Mouse (Mus musculus) kidney, postnatal 0 days (tissue): ENCODE data around the gene Rab13. TPM values are rescaled to one million over a fixed set of nuclear protein-coding genes. Genes with fewer than 3 reads are reported as not detected.

Experiments used
- ATAC-seq: fragments of 200-750 bp; cut with Nextera tagmentation; replicated peaks from 2 replicates; pipeline ENCODE4 v1.8.0; 2017; ENCODE audit warnings: low read depth, moderate number of reproducible peaks, moderate TSS enrichment, moderate library complexity; ENCODE audit not compliant: low FRiP score
- DNase-seq: peaks from one replicate; pipeline ENCODE4 v3.0.0-alpha.2; 2016; ENCODE audit warnings: low spot score
- H3K27ac ChIP-seq: fragments of 300-500 bp; sonication (generic); 2 replicates; pipeline ENCODE4 v1.5.1; 2014; ENCODE audit warnings: mild to moderate bottlenecking
- H3K27me3 ChIP-seq: fragments of 300-500 bp; sonication (generic); 2 replicates; pipeline ENCODE4 v1.6.1; 2014; ENCODE audit warnings: low read length, mixed read lengths; ENCODE audit not compliant: insufficient read depth
- H3K36me3 ChIP-seq: fragments of 300-500 bp; sonication (generic); 2 replicates; pipeline ENCODE4 v1.6.1; 2014; ENCODE audit warnings: low read length, mixed read lengths; ENCODE audit not compliant: insufficient read depth
- H3K4me1 ChIP-seq: fragments of 300-500 bp; sonication (generic); replicated peaks from 2 replicates; pipeline ENCODE4 v1.6.1; 2014; ENCODE audit warnings: antibody characterized with exemption, low read length, mixed read lengths; ENCODE audit not compliant: insufficient read depth
- H3K4me2 ChIP-seq: fragments of 300-500 bp; sonication (generic); 2 replicates; pipeline ENCODE4 v1.6.1; 2014; ENCODE audit warnings: mild to moderate bottlenecking, low read length, moderate library complexity, mixed read lengths
- H3K4me3 ChIP-seq: fragments of 300-500 bp; sonication (generic); replicated peaks from 2 replicates; pipeline ENCODE4 v1.5.1; 2014; ENCODE audit warnings: low read depth, low read length
- H3K9ac ChIP-seq: fragments of 300-500 bp; sonication (generic); 2 replicates; pipeline ENCODE4 v1.6.1; 2014; ENCODE audit warnings: low read depth, low read length
- H3K9me3 ChIP-seq: fragments of 300-500 bp; sonication (generic); replicated peaks from 2 replicates; pipeline ENCODE4 v1.6.1; 2016; ENCODE audit warnings: low read length, inconsistent platforms, mixed read lengths
- CTCF ChIP-seq: IDR thresholded peaks from 2 replicates; pipeline ENCODE4 v1.5.1; 2016; ENCODE audit warnings: antibody characterized with exemption, low read depth, mild to moderate bottlenecking, moderate library complexity
- WGBS: fragments of 180-500 bp; shearing (Covaris S2); extraction: QIAGEN DNeasy Blood & Tissue Kit; methylation state at CpG from one replicate; pipeline ENCODE4 v1.1.7; 2014; 5-methylcytosine and 5-hydroxymethylcytosine counted together
- polyA plus RNA-seq: library from polyadenylated mRNA; unstranded; fragments of >200 nt; fragmentation: Nextera tagmentation; extraction: Ambion mirVana; gene quantifications from 2 replicates; pipeline ENCODE4 v1.2.1, GENCODE M21; 2015

Rab13 gene
- polyA plus RNA-seq, 1 experiment from 2014 or later, result 34.0 TPM

DNA sequence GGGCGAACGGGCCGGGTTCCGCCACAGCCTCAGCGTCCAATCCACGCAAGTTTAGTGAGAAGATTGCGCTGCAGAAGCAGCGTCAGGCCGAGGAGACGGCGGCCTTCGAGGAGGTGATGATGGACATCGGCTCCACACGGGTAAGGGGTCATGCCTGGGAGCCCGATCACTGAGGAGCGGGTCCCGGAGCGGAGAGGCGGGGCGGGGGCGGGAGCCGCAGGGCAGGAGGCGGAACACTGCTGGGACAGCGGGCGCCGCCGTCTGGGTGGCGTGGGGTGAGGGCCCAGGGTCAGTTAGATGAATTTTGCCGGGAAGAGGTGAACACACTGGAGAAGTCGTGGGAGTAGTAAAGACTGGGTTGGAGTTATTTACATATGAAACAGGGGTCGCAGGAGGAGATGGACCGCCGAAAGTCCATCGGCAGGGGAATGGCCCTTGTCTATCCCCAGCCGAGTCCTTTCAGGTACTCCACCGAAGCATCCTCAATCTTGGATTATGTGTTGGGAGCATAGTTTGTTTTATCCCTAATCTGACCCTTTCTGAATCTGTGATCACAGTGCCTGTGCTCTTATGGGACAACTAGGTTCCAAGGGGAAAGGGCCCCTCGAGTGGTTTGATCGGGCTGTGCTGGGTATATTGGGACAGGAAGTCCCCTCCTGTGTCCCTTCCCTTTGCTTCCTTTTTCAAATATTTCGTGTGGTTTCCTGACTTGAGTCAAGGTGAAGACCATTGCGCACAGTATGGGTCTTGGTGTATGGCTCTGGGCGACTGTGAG lies 41.1 kb downstream of the Rab13 start:
- Histone ChIP-seq H3K4me1 (0 out of 2 replicates have a peak, but pooled peaks cover 6% of the 10 kb centered on the region), H3K9me3 (no peaks in the 10 kb centered on the region), H3K4me3 (peak overlapping the region; percentile 92), H3K27ac (peak overlapping the region; percentile 93), H3K4me2 (peak overlapping the region; percentile 76), H3K36me3 (peaks cover 31% of the 10 kb centered on the region), H3K27me3 (no peaks in the 10 kb centered on the region), H3K9ac (peak overlapping the region; percentile 87)
- DNase-seq, result peak; percentile 69
- no peak for TF ChIP-seq CTCF
- under 1% methylated on average over 41 of the region's 41 CpGs for WGBS
- ATAC-seq, result peak; percentile 80

GRCm38 (mm10) chr3:90255194-90255565 lies 41.7 kb downstream of the Rab13 start:
- ATAC-seq, result no peak
- H3K27ac ChIP-seq, result peak overlapping the region; percentile 93; the same call in 1 of the 2 replicates

DNA sequence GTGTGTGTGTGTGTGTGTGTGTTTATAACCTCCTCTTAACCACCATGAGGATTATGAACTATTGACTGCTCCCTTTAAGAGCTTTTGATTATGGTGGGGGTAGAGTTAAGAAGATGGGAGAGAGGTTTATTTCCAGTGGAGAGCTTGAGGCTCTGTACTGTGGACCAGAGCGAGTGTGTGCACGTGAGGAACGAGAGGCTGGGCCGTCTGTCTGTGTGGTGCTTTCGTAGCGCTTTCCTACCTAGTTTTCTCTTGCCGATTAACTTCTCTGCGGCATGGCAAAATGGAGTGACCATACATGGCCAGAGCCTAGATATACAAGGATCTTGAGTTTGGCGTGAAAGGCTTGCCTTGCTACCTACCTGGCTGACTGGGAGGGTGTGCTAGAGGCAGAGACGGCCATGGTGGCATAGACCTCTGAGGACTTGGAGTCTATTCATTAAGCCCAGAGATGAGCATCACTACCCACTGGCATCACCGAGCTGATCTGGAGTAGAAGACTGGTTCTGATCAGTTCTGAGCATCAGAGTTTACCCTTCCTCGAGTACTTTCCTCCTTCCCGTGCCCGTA lies 42.4 kb downstream of the Rab13 start:
- no peak overlapping the region for H3K9ac ChIP-seq
- ATAC-seq (no peak), DNase-seq (no peak)
- 0 out of 2 replicates have a peak overlapping the region, but pooled peaks have one; percentile 92 for H3K4me3 ChIP-seq
- no peaks in the 10 kb centered on the region for H3K27me3 ChIP-seq
- no peaks in the 10 kb centered on the region for H3K9me3 ChIP-seq
- no peak for TF ChIP-seq CTCF
- peaks cover 42% of the 10 kb centered on the region for H3K36me3 ChIP-seq
- H3K27ac ChIP-seq, result no peak overlapping the region
- WGBS, result 92% methylated on average over 14 of the region's 14 CpGs
- H3K4me2 ChIP-seq, result no peak overlapping the region; the same call in 1 of the 2 replicates
- H3K4me1 ChIP-seq, result 0 out of 2 replicates have a peak, but pooled peaks cover 6% of the 10 kb centered on the region

More at GRCm38 (mm10) chr3:90255194-90255565, 41.7 kb downstream of the Rab13 start:
- WGBS, result 2% methylated on average over 2 of the region's 2 CpGs
- 0 out of 2 replicates have a peak, but pooled peaks cover 6% of the 10 kb centered on the region for H3K4me1 ChIP-seq
- peak overlapping the region; percentile 76 for H3K4me2 ChIP-seq
- no peak for DNase-seq
- H3K9ac ChIP-seq, result peak overlapping the region; percentile 87
- H3K27me3 ChIP-seq, result no peaks in the 10 kb centered on the region
- no peak for TF ChIP-seq CTCF
- peak overlapping the region; percentile 92 for H3K4me3 ChIP-seq
- H3K9me3 ChIP-seq, result no peaks in the 10 kb centered on the region
- peaks cover 36% of the 10 kb centered on the region for H3K36me3 ChIP-seq

DNA sequence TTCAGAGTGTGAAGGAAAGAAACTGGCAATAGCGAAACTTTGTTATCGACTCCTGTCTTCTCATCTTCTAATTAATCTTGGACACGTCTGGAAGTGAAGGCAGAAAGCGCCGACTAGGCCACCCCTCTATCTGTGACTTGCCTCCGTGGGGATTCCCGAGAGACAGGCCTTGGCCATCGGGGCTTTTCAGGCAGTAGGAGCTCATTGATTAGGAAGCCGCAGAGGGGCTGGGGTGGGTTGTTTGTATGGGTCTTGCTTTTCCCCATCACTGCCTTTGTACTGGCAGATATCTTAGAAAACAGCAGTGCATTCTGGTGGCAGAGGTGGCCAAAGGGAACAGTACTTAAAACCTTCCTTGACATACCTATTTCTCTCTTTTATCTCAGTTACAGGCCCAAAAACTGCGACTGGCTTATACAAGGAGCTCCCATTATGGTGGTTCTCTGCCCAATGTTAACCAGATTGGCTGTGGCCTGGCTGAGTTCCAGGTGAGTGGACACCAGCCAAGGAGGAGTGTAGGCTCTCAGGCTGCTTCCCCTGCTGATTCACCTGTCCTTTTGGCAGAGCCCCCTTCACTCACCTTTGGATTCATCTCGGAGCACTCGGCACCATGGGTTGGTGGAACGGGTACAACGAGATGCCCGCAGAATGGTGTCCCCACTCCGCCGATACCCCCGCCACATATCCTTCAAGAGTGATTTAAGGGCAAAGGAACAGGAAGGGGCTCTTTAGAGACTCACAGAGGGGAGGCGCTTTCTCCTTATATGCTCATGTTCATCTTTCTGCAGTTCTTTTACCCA lies 43.4 kb downstream of the Rab13 start:
- Histone ChIP-seq H3K4me1 (0 out of 2 replicates have a peak, but pooled peaks cover 6% of the 10 kb centered on the region), H3K9me3 (no peaks in the 10 kb centered on the region), H3K27me3 (no peaks in the 10 kb centered on the region), H3K4me3 (no peak overlapping the region), H3K9ac (no peak overlapping the region), H3K27ac (no peak overlapping the region), H3K4me2 (no peak overlapping the region), H3K36me3 (peaks cover 44% of the 10 kb centered on the region)
- ATAC-seq, result no peak
- TF ChIP-seq CTCF, result no peak
- WGBS, result 90% methylated on average over 19 of the region's 19 CpGs
- DNase-seq, result no peak

DNA sequence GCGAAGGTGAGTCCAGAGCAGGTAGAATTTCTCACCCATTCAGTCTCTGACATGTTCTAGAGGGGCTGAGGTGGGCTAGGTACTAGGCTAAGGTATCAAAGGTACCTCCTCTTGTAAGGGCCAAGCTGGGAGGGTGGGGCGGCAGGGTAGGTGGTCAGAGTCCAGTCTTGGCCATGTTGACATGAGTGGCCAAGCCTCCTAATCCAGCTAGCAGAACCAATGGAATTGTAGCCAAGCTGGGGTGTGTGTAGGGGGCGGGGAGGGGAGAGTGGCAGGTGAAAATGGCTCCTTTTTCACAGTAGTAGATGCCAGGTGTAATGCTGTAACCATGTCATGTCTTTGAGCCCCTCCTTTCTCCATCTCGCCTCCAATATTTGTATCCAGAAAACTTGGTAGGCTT lies 45.0 kb downstream of the Rab13 start:
- ATAC-seq (no peak), DNase-seq (no peak)
- H3K4me3 ChIP-seq, result no peak overlapping the region
- no peaks in the 10 kb centered on the region for H3K9me3 ChIP-seq
- H3K27ac ChIP-seq, result no peak overlapping the region
- no peaks in the 10 kb centered on the region for H3K27me3 ChIP-seq
- WGBS, result 98% methylated on average over 4 of the region's 4 CpGs
- no peak overlapping the region for H3K4me2 ChIP-seq
- H3K36me3 ChIP-seq, result peaks cover 54% of the 10 kb centered on the region
- no peak for TF ChIP-seq CTCF
- H3K4me1 ChIP-seq, result 0 out of 2 replicates have a peak, but pooled peaks cover 6% of the 10 kb centered on the region
- H3K9ac ChIP-seq, result no peak overlapping the region
